Mouse (Mus musculus) lung, embryonic 14.5 days (tissue): ENCODE results near the gene Epn2. TPM values are rescaled to one million over a fixed set of nuclear protein-coding genes. Genes with fewer than 3 reads are reported as not detected.

ENCODE experiments used
- ATAC-seq: fragments of 200-750 bp; cut with Nextera tagmentation; 2 replicates; pipeline ENCODE4 v1.8.0; 2017; ENCODE audit warnings: mild to moderate bottlenecking, moderate TSS enrichment, moderate library complexity; ENCODE audit not compliant: insufficient read depth
- DNase-seq: peaks from one replicate; pipeline ENCODE4 v3.0.0-alpha.2; 2015
- H3K27ac ChIP-seq: fragments of 300-500 bp; sonication (generic); 2 replicates; pipeline ENCODE4 v1.5.1; 2014; ENCODE audit warnings: low read depth, mild to moderate bottlenecking, moderate library complexity
- H3K27me3 ChIP-seq: fragments of 300-500 bp; sonication (generic); 2 replicates; pipeline ENCODE4 v1.6.1; 2014; ENCODE audit warnings: low read length, control low read depth; ENCODE audit not compliant: insufficient read depth
- H3K36me3 ChIP-seq: fragments of 300-500 bp; sonication (generic); 2 replicates; pipeline ENCODE4 v1.6.1; 2014; ENCODE audit warnings: control low read depth; ENCODE audit not compliant: insufficient read depth
- H3K4me1 ChIP-seq: fragments of 300-500 bp; sonication (generic); 2 replicates; pipeline ENCODE4 v1.6.1; 2014; ENCODE audit warnings: antibody characterized with exemption, control low read depth; ENCODE audit not compliant: insufficient read depth
- H3K4me2 ChIP-seq: fragments of 300-500 bp; sonication (generic); 2 replicates; pipeline ENCODE4 v1.6.1; 2014; ENCODE audit warnings: mild to moderate bottlenecking
- H3K4me3 ChIP-seq: fragments of 300-500 bp; sonication (generic); 2 replicates; pipeline ENCODE4 v1.5.1; 2014; ENCODE audit warnings: low read depth, low read length
- H3K9ac ChIP-seq: fragments of 300-500 bp; sonication (generic); 2 replicates; pipeline ENCODE4 v1.6.1; 2014
- H3K9me3 ChIP-seq: fragments of 300-500 bp; sonication (generic); 2 replicates; pipeline ENCODE4 v1.6.1; 2016; ENCODE audit warnings: low read depth, low read length, control low read depth
- CTCF ChIP-seq: IDR thresholded peaks from 2 replicates; pipeline ENCODE4 v1.5.1; 2016; ENCODE audit warnings: antibody characterized with exemption, low read depth
- WGBS: fragments of 180-500 bp; shearing (Covaris S2); extraction: QIAGEN DNeasy Blood & Tissue Kit; methylation state at CpG from one replicate; pipeline ENCODE4 v1.1.7; 2014; 5-methylcytosine and 5-hydroxymethylcytosine counted together
- polyA plus RNA-seq: library from polyadenylated mRNA; unstranded; fragments of >200 nt; fragmentation: Nextera tagmentation; extraction: Ambion mirVana; gene quantifications from 2 replicates; pipeline ENCODE4 v1.2.1, GENCODE M21; 2014

The Epn2 gene
- polyA plus RNA-seq, 1 experiment from 2014 or later, result 30.0 TPM

GRCm38 (mm10) chr11:61618571-61618970, 39.1 kb upstream of the Epn2 start:
- H3K36me3 ChIP-seq, result no peaks in the 10 kb centered on the region
- H3K27me3 ChIP-seq, result no peaks in the 10 kb centered on the region
- ATAC-seq, result no peak
- no peak overlapping the region for H3K4me3 ChIP-seq
- WGBS, result 81% methylated on average over 8 of the region's 8 CpGs
- no peak for DNase-seq
- H3K4me2 ChIP-seq, result no peak overlapping the region
- H3K9ac ChIP-seq, result no peak overlapping the region
- peaks cover 6% of the 10 kb centered on the region; the same call in 1 of the 2 replicates for H3K4me1 ChIP-seq
- no peaks in the 10 kb centered on the region for H3K9me3 ChIP-seq
- TF ChIP-seq CTCF, result no peak
- no peak overlapping the region for H3K27ac ChIP-seq

GRCm38 (mm10) chr11:61618131-61618530, 38.6 kb upstream of the Epn2 start:
- no peak for TF ChIP-seq CTCF
- H3K27ac ChIP-seq, result no peak overlapping the region
- ATAC-seq (no peak), DNase-seq (no peak)
- H3K36me3 ChIP-seq, result no peaks in the 10 kb centered on the region
- WGBS, result 88% methylated on average over 8 of the region's 8 CpGs
- H3K4me2 ChIP-seq, result no peak overlapping the region
- H3K27me3 ChIP-seq, result no peaks in the 10 kb centered on the region
- H3K4me1 ChIP-seq, result peaks cover 6% of the 10 kb centered on the region; the same call in 1 of the 2 replicates
- H3K4me3 ChIP-seq, result no peak overlapping the region
- H3K9me3 ChIP-seq, result no peaks in the 10 kb centered on the region
- no peak overlapping the region for H3K9ac ChIP-seq

DNA sequence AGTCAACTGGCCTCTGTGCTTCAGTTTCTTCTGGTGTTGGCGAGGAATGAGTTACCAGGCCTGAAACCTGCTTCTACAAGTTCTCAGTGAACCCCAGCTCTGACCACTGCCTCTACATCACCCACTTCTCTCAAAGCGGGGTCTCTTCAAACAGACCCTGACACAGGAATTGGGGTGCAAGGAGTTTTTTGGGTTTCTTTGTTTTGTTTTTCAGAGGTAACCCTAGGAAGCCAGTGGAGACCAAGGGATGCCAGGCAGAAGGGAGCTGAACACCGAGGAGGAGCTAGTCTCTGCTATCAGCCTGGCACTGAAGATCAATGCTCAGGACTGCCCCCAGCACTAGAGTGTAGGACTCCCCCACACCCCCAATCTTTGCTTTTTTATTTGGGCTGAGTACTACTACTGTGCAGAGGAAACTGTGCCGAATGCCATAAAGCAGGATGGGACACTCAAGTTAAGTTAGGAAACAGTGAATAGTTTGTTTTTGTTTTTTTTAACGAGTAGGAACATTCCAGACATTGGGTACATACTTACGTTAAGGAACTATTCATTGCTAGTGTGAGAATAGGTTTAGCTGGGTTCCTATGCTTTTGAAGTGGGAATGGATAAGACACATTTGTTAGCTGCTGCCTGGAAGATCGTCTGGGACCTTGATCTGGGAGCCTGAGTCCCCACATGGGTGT, 37.9 kb upstream of the Epn2 start:
- no peak overlapping the region for H3K4me2 ChIP-seq
- no peak overlapping the region for H3K27ac ChIP-seq
- 70% methylated on average over 7 of the region's 7 CpGs for WGBS
- H3K27me3 ChIP-seq, result no peaks in the 10 kb centered on the region
- H3K9ac ChIP-seq, result no peak overlapping the region
- DNase-seq, result no peak
- TF ChIP-seq CTCF, result no peak
- no peak for ATAC-seq
- no peak overlapping the region for H3K4me3 ChIP-seq
- H3K36me3 ChIP-seq, result no peaks in the 10 kb centered on the region
- no peaks in the 10 kb centered on the region for H3K9me3 ChIP-seq
- H3K4me1 ChIP-seq, result peaks cover 6% of the 10 kb centered on the region; the same call in 1 of the 2 replicates

DNA sequence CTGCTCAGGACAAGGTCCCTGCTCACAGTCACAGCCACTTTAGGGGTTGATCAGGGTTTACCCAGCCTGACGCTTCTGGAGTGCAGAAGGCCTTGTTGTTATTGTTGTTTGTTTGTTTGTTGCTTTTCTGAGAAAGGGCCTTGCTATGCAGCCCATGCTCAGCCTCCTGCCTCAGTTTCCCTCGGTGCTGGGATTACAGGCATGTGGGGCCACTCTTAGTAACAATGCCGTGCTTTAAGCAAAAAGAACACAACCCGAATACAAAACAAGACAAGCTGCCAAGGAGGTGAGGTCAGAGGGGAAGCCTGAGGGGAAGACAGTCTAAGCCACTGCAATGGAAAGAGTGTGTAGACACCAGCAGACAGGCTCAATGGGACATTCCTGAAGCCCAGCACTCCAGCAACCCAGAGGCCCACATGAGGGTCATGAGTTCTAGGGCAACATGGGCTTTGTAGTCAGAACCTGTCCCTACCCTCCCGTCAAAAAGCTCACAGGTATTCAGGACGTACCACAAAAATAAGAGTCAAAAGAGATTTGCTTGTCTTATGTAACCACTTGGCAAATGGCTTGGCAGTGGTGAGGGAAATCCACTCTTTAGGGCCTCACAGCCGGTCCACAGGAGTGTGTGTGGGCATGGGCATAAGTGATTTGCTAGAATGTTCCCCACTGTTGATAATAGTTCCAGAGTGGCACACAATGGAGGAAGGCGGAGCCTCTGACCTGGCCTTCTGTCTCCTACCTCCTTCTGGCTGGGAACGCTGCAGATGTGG, 37.2 kb upstream of the Epn2 start:
- WGBS, result 63% methylated on average over 9 of the region's 9 CpGs
- peaks cover 6% of the 10 kb centered on the region; the same call in 1 of the 2 replicates for H3K4me1 ChIP-seq
- H3K4me3 ChIP-seq, result no peak overlapping the region
- no peaks in the 10 kb centered on the region for H3K9me3 ChIP-seq
- H3K4me2 ChIP-seq, result peak overlapping the region; percentile 31; the same call in 1 of the 2 replicates
- no peak overlapping the region for H3K27ac ChIP-seq
- no peak overlapping the region for H3K9ac ChIP-seq
- TF ChIP-seq CTCF, result no peak
- ATAC-seq (no peak), DNase-seq (peak; percentile 10)
- no peaks in the 10 kb centered on the region for H3K36me3 ChIP-seq
- H3K27me3 ChIP-seq, result no peaks in the 10 kb centered on the region

DNA sequence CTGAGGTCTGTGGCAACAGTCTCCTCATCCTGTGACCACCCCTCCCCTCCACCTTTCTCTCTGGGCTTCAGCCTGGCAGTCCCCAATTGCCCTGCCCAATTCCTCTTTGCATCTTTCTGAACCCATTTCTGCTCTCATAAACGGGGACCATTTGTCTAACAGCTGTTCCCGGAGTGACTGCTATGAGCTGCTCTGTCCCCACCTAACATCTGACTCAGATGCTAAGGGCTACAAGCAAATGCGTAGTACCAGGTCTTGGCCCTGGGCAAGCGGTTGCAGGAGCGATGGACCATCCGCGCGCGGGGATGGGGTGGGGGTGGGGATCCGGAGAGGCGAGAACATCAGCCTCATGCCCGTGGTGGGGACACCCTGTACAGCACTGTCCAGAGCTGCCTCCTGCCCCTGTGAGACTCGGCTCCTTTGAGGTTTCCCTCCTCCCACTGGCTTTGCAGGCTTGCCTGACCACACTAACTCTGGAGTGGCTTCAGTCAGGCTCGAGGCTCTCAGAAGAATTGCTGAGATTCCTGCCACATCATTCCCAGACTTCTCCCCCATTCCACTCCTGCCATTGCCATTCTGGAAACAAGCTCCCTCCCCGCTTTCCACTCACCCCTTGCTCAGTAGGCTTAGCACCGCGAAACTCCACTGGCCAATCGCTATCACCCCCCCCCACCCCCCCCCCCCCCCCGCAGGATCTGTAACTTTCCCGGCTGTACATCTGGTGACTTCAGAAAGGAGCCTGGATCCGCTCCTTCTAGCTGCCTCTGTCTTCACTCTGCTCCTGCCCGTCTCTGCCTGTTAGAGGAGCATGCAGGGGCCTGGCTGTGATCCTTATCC, 36.4 kb upstream of the Epn2 start:
- H3K4me2 ChIP-seq, result peak overlapping the region; percentile 62
- ATAC-seq, result peak; percentile 41; the same call in 1 of the 2 replicates
- H3K9me3 ChIP-seq, result no peaks in the 10 kb centered on the region

DNA sequence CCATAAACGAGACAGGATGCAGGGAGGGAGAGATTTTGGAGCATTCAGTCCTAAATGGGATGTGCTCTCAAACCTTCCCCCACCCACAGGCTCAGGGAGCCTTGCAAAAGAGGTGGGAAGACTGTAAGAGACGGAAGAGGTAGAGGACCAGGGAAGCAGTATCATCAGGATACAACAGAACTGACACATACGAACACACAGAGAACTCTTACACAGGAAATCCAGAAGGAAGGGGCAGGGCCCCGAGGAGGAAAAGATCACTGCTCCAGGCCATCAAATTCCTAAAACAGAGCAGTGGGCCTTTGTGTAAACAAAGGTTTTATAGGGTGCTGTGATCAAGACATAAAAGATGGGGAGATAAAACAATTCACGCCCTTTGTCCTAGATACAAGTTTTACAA, 34.9 kb upstream of the Epn2 start:
- DNase-seq (no peak), ATAC-seq (no peak)
- 52% methylated on average over 5 of the region's 5 CpGs for WGBS
- Histone ChIP-seq H3K27me3 (no peaks in the 10 kb centered on the region), H3K4me3 (no peak overlapping the region), H3K4me2 (no peak overlapping the region), H3K27ac (no peak overlapping the region), H3K36me3 (no peaks in the 10 kb centered on the region), H3K9ac (no peak overlapping the region), H3K9me3 (no peaks in the 10 kb centered on the region), H3K4me1 (peaks cover 6% of the 10 kb centered on the region; the same call in 1 of the 2 replicates)
- TF ChIP-seq CTCF, result no peak

More for the DNA sequence above, 36.4 kb upstream of the Epn2 start:
- Histone ChIP-seq H3K27ac (peak overlapping the region; percentile 54; the same call in 1 of the 2 replicates), H3K9ac (peak overlapping the region; percentile 47), H3K4me1 (peaks cover 6% of the 10 kb centered on the region; the same call in 1 of the 2 replicates), H3K27me3 (no peaks in the 10 kb centered on the region), H3K36me3 (no peaks in the 10 kb centered on the region), H3K4me3 (peak overlapping the region; percentile 23; the same call in 1 of the 2 replicates)
- TF ChIP-seq CTCF, result no peak
- peak; percentile 74 for DNase-seq
- WGBS, result 10% methylated on average over 18 of the region's 22 CpGs
